Mouse (Mus musculus) c-Kit-positive CD71-positive TER-119-positive erythroid progenitor cells, embryonic 14.5 days (primary cell): ENCODE data around the gene Pde4d.

Source experiments
- DNase-seq: peaks from one replicate; pipeline ENCODE4 v3.0.0-alpha.2; 2013; ENCODE audit warnings: low spot score

Gene Pde4d

GRCm38 (mm10) chr13:109776995-109777394 is 1327.2 kb downstream of the Pde4d start:
- DNase-seq, result no peak

- DNase-seq, result no peak
Measured at GRCm38 (mm10) chr13:109777441-109777840, 1327.7 kb downstream of the Pde4d start.

- DNase-seq, result no peak
Measured at GRCm38 (mm10) chr13:109778297-109778835, 1328.6 kb downstream of the Pde4d start.

GRCm38 (mm10) chr13:109781466-109781865 is 1331.7 kb downstream of the Pde4d start:
- no peak for DNase-seq

GRCm38 (mm10) chr13:109788604-109789003 is 1338.9 kb downstream of the Pde4d start:
- no peak for DNase-seq

GRCm38 (mm10) chr13:109789151-109789550 is 1339.4 kb downstream of the Pde4d start:
- no peak for DNase-seq

GRCm38 (mm10) chr13:109790045-109790715 is 1340.4 kb downstream of the Pde4d start:
- no peak for DNase-seq

GRCm38 (mm10) chr13:109793918-109794317 is 1344.2 kb downstream of the Pde4d start:
- DNase-seq, result no peak

- no peak for DNase-seq
Measured at GRCm38 (mm10) chr13:109798651-109799050, 1348.9 kb downstream of the Pde4d start.

- DNase-seq, result no peak
Measured at GRCm38 (mm10) chr13:109802201-109802600, 1352.5 kb downstream of the Pde4d start.

- no peak for DNase-seq
Measured at GRCm38 (mm10) chr13:109806193-109806966, 1356.6 kb downstream of the Pde4d start.

GRCm38 (mm10) chr13:109807036-109807435 is 1357.3 kb downstream of the Pde4d start:
- DNase-seq, result no peak

GRCm38 (mm10) chr13:109807446-109807845 is 1357.7 kb downstream of the Pde4d start:
- no peak for DNase-seq

GRCm38 (mm10) chr13:109808039-109808438 is 1358.3 kb downstream of the Pde4d start:
- no peak for DNase-seq

- no peak for DNase-seq
Measured at GRCm38 (mm10) chr13:109808946-109809345, 1359.2 kb downstream of the Pde4d start.

- no peak for DNase-seq
Measured at GRCm38 (mm10) chr13:109809646-109810045, 1359.9 kb downstream of the Pde4d start.

GRCm38 (mm10) chr13:109813924-109814323 is 1364.2 kb downstream of the Pde4d start:
- no peak for DNase-seq

- DNase-seq, result no peak
Measured at GRCm38 (mm10) chr13:109819071-109819470, 1369.3 kb downstream of the Pde4d start.

GRCm38 (mm10) chr13:109820141-109820540 is 1370.4 kb downstream of the Pde4d start:
- DNase-seq, result no peak

GRCm38 (mm10) chr13:109820866-109821265 is 1371.1 kb downstream of the Pde4d start:
- DNase-seq, result no peak

- no peak for DNase-seq
Measured at GRCm38 (mm10) chr13:109821725-109822412, 1372.1 kb downstream of the Pde4d start.
